Mouse (Mus musculus) thymus, postnatal 36 days (tissue): ENCODE results near the gene Sft2d1.
"Not testable (repeated sequence)": the region's sequence is repeated elsewhere in the genome, so short reads cannot be mapped to it uniquely, and the experiment has no call there.

ENCODE experiments used
- DNase-seq, 2 experiments: peaks; one replicate each; pipeline ENCODE4 v3.0.0; 2022; ENCODE audit warnings: mixed read lengths in 2 of 2

Sft2d1 gene

DNA sequence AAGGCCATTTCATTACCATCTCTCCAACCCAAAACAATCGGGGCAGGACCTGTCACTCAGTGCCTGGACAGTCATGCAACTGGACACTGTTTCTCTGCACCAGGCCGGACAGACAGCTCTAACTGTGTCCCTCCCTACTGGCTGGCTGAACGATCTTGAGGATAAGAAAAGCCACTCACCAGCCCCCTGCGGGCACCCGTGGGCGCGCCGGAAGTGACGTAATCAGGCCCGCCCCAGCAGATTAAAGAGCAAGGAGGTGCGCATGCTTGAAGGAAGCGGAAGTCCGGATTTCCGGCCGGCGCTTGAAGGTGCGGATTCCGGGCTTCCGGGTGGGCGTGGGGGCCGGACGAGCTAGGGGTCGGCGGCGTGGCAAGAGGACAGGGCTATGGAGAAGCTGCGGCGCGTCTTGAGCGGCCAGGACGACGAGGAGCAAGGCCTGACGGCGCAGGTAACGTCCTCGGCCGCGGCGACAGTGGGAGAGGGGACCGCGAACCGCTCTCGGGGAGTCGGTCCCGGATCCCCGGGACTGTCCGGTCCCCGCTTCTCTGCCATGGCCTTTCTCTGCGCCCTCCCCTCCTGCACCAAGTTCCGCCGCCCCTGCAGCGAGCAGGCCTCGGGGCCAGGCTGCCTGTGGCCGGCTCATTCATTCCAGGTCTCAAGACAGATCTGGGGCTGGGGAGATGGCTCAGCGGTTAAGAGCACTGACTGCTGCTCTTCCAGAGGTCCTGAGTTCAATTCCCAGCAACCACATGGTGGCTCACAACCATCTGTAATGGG lies at the start of gene Sft2d1:
Gene Sft2d1 (plus strand): TSS at position 265 of the 777 bp plus-strand sequence.
- peak; percentile 96 for DNase-seq

DNA sequence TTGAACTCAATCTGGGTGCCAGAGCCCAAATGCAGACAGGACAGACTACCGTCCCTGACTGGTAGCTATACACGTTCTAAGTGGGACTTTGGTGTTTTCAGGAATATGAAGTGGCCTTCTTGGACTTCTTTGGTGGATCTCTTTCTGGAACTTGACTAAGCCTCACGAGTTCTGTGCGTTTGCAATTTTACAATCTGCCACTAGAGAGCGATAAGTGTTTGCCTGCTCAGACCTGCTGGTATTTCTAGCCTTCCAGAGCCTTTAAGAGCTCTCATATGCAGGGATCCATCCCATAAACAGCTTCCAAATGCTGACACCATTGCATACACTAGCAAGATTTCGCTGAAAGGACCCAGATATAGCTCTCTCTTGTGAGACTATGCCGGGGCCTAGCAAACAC lies 46.3 kb upstream of the Sft2d1 start:
- not testable (repeated sequence) for DNase-seq

DNA sequence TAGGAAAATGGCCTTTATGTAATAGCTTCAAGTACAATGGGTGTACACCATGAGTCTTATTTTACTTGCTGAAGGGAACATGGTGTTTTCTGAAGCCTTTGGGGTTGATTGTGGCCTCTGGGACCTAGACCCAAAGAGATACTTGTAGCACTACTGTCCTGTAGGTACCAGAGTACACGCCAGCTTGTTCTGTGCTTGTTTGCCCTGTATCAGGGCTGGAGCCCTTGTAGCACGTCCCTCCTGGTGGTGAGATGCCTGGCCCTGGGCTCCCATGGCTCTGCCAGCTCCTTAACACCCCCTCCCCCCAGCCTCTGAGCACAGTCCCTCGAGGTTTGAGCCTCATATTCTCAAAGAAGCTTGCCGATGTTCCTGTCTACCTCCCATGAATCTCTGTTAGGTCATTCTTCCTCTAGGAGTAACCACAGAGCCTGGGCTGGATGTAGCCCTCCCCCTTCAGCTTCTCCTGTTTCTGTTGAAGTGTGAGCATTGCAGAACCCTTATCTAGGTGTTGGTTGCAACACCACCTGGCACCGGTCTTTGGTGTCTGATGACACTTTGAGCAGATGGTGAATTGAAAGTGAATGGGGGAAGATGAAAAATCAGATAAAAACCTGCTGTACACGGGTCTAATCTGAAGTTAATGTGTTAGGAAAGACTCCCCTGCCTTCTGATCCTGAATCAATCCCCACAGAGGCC lies 38.7 kb upstream of the Sft2d1 start:
- DNase-seq = no peak

DNA sequence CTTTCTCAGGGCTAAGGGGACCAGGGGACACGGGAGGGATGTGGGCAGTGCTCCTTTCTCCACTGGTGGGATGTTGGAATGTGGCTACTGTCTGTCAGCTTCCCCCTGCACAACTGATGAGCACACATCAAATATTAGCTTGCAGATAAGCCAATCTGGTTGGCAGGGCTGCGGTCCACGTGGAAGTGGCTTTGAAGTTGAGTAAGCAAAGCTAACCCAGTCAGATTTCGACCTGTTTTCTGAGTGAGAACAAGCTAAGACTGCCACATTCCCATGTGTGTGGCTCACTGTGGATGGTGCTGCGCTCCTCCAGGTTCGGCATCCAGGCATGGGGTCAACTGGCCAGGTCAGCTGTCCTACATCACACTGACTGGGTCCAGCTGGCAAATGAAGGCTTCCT lies 38.0 kb upstream of the Sft2d1 start:
- no peak for DNase-seq

DNA sequence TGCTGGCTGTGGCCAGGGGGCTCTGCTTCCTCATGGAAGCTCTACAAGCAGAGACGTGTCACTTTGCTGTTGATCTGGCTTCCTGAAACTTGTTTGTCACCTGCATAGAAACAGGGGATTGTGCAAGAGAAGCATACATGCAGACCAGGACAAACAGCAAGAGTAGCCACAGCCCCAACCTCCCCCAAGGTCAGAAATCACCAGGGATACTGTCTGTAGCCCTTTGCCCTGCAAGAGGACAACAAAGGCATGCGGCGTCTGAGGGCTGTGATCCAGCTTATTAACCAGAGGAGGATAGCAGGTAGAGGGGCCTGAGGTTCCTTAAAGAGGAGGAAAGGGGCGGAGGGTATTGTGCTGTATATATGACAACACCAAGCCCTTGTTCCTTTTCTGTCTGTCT lies 34.8 kb upstream of the Sft2d1 start:
- DNase-seq = no peak

DNA sequence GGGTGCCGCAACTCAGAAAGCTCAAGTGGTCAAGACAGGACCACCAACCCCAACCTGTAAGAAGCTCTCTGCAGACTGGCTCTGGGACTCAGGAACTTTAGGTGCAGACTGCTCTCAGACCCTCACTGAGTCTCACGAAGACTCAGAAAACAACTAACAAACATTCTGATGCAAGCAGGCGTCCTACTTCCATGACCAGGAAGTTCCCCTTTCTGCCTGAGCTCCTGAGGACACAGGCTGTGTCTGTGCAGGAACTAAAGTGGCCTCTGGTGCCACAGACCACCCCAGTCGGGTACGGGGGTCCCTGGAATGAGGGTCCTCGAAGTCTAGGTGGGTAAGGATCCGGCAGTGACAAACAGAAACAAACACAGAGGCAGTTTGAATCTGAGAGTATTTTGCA lies 34.2 kb upstream of the Sft2d1 start:
- no peak for DNase-seq

DNA sequence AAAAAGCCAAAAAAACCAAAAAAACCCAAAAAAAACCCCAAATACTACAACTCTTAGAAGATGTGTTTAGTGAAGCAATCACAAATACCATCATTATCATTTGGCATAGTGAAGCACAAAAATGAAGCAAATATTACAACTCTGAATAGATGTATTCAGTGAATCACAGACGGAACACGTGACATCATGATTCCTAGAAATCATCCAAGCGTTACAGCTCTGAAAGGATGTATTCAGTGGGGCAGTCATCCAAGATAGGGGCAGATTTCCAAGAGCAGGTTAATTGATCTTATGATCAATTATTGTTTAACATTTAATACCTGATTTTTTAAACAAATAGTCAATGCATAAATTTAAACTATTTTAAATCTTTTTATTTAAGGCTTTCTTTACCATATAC lies 33.6 kb upstream of the Sft2d1 start:
- no peak for DNase-seq

DNA sequence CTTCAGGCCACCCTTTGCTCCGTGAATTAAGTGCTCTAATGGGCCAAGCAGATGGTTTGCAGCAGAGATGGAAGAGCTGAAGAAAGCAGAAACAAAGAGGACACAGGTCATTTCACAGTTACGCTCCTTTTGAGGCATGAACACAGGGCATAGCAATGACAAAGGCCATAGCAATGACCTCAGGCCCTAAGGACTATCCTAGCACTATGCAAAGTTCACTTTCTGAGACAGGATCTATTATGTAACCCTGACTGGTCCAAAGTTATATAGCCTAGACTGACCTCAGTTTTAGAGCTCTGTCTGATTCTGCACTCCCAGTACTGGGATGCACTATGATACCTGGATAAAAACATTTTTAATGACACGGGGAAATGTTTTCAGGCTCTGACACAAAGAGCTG lies 32.5 kb upstream of the Sft2d1 start:
- no peak for DNase-seq

DNA sequence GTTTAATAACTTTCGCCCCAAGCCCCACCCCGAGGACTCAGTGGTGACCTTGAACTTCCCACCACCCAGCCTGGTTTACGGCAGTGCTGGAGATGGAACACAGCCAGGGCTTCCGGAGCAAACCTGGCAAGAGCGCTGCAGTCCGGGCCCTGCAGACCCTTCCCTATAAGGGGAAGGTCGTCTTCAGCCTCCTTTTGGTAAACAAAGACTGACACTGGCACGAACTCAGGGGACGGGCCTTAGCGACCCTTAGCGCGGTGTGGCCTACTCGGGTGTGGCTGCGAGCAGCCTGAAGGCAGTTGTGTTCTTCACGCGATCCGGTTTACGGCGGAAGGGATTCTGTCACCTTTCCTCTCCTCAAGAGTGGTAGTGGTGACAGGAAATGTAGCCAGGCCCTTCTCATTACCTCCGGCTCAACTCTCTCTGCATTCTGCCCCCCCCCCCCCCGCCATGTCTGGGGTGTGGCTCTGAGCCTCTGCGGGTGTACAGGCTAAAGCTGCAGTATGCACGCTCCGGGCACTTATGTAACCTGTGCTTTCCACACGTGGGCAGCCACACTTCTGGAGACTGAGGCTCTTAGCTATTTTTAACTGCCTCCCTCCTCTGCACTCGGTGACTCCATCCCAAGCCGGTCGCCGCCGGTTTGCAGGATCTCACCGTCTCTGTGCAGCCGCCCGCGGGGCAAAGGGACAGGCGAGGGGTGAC lies 27.9 kb upstream of the Sft2d1 start, which contains the start of gene Mpc1:
Gene Mpc1 (plus strand): TSS at position 84 of the 705 bp plus-strand sequence.
- DNase-seq = peak; percentile 56 to 60

DNA sequence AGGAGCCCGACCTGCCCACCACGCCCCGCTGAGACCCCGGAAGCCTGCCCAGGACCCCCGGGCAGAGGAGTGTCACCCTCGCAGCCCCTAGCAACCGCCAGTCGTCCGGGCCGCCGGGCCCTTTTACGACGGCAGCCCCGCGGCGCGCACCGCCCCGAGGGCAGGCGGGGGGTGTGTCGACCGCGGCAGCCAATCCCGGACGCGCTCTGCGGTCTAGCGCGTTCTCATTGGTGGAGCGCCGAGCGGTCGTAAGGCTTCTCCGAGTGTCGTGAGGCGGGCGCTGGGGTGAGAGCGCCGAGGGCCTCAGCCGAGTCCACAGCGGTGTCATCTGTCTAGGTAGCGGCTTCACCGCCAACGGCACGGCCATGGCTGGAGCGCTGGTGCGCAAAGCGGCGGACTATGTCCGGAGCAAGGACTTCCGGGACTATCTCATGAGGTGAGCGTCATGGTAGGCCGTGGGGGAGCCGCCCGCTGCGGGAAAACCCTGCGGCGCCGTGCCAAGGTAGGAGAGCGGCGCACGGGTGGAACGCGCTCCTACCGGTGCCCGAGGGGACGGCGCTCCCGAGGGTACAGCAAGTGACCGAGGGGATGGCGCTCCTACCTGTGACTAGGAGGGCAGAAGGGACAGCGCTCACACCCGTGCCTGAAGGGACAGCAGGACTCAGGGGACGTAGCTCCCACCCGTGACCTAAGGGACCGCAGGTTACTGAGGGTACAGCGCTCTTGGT lies 27.2 kb upstream of the Sft2d1 start:
- peak; percentile 94 to 96 for DNase-seq

DNA sequence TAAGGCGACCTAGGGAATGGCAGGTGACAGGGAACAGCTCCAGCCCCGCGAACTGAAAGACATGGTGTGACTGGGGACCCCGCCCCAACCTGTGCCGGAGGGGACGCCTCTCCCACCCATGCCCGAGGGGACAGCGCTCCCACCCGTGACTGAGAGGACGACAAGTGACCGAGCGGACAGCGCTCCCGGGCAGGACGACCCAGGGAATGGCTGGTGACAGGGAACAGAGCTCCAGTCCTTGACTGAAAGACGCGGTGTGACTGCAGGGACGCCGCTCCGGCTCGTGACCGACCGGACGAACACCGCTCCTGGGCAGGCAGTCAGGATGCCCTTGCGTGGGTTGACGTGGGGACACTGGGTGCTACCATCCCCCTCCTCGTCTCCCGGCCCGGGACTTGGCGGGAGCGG lies 26.6 kb upstream of the Sft2d1 start:
- DNase-seq = peak in 1 of 2 experiments; percentile 50

DNA sequence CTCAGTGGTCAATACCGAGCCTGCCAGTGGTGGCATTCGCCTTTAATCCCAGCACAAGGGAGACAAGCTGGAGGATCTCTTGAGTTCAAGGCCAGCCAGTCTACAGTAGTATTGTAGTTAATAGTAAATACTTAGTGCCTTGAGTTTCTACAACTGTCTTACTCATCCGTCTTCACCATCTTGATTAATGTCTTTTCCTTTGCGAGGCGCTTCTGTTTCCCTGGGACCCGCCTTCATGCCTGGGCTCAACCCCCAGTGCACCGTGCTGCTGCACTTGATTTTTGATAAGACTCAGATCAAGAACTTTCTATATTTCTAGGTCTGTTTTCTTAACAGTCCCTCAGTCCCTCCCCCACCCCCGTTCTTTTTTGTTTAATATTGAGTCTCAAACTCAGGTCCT lies 25.8 kb upstream of the Sft2d1 start:
- DNase-seq = no peak

DNA sequence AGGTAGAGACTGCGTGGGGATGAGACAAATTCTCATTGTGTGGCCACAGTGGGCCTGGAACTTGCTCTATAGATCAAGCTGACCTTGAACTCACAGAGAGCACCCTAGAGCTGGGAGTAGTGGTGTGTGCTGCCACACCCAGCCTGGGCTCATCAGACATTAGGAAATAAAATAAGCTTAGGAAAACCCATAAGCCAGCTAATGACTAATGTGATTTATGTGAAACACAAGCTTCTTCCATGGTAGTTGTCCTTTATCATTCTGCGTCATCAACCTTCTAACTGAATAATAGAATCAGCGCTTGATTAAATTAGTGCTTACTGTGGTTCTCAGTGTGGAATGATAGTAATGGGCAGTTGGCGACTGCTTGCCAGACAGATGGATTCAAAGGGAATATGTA lies 23.9 kb upstream of the Sft2d1 start:
- DNase-seq = no peak

DNA sequence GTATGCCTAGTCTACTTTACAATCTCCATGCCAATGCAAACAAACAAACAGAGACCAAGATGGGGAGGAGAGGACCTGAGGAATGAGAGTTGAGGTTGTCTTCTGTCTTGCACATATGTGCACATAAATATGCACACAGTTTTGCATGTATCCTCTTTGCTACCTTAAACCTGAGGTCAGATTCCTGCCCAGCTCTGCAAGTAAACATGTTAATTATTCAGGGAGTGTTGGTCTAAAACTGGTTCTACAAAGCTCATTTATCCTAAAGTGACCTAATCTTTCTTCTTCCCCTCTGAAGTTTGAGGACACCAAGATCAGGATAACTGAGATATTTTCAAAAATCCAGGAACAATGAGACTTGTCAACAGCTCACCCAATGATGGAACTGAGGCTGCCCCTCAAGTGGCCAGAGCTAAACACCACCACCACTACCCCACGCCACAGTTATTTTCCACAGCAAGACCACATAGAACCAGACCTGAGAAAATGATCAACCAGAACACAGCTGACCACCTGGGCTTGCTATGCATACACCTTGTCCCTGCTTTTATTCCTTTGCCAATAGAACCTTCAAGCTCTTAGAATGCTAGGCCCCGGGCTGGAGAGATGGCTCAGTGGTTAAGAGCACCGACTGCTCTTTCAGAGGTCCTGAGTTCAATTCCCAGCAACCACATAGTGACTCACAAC lies 20.8 kb upstream of the Sft2d1 start:
- no peak for DNase-seq

DNA sequence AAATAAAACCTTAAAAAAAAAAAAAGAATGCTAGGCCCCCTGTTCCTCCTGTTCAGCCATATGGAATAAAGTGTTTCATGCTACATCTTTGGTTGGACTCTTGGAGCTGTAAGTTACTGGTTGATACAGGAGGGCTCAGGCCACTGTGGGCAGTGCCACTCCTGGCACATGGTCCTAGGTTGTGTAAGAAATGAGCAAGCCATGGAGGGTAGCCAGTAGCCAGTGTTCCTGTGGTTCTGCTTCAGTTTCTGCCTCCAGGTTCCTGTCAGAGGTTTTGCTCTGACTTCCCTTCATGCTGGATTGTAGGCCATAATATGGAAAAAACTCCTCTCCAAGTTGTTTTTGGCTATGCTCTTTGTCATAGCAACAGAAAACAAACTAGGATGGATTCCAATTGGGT lies 20.2 kb upstream of the Sft2d1 start:
- no peak for DNase-seq

DNA sequence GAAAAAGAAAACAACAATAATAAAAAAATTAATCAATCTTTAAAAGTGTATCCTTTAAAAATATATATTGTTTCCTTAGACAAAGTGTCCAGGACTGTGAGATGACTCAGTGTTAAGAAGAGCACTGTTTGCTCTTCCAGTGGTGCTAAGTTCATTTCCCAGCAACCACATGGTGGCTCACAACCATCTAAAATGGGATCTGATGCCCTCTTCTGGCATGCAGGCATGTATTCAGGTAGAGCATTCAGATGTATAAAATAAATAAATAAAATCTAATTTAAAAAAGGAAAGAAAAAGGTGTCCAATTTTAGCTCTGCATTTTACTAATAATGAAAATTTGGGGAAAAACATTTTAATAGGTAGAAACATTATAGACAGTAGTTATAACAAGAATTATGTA lies 15.1 kb upstream of the Sft2d1 start:
- no peak for DNase-seq

DNA sequence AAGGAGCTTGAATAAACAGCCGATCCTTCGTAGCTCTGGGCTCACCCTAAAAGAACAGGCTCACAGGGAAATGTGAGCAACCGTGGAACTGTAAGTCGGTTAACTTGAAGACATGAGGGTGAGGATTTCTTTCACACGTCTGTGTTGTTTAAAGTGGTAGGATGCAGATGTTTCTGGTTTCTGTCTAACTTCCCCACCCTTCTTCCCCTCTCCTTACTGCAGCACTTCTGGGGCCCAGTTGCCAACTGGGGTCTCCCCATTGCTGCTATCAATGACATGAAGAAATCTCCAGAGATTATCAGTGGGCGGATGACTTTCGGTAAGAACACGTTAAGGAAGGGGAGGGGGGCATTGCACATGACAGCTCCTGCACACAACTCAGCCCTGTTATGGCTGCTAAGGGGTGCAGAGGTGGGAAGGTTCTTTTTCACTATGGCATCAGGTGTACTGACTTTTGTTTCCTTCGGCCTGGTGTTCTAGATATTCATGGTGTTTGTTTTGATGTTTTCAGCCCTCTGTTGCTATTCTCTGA lies 14.5 kb upstream of the Sft2d1 start:
- DNase-seq = no peak

DNA sequence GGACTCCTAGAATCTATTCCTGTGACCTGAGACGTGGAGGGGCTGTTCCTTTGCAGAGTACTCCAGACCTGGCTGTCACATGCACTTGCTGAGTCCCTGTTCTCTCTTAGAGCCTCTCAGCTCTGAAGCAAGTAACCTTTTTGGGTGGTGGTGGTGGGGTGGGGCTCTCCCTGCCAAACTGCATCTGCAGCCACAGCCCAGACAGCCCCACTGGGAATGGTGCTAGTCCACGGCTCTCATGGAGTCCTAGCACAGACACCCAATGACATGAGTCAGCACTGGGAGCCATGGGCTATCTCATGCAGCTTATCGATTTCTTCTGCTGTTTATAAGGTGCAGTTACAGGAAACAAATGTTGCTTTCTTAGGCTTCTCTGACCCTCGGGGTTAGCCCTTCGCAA lies 13.2 kb upstream of the Sft2d1 start:
- DNase-seq = no peak

DNA sequence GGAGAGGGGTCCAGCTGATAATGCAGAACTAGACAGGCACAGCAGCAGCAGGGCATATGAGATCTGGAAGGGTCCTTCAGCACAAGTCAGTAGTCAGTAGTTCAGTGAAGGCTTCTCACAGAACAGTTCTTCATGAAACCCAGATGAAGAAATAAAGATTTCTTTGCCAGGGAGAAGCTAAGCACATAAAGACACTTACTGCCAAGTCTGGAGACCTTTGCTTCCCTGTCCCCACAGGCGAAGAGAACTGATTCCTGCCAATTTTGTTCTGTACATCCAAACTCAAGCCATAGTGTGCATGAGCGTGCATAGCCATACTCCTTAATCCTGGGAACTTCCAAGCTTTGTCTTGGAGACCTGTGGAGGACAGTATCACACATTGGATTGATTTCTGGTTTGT lies 12.6 kb upstream of the Sft2d1 start:
- DNase-seq = no peak

DNA sequence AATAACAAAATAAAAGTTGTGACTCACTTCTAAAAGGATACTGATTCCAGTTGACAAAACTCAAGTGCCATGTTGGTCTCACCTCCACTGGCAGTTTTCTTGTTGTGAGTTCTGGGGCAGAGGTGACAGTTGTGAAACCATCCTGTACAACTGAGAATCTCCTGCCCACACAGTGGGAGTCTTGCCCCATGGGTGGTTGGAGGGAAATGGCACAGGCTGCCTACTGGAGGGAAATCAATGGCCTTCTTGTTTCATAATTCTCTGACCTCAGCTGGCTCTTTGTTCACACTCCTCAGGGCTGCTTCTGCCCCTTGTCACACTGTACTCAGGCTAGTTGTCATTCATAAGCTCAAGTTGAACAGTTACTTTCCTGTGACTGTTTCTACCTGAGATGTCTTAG lies 11.4 kb upstream of the Sft2d1 start:
- DNase-seq = no peak

DNA sequence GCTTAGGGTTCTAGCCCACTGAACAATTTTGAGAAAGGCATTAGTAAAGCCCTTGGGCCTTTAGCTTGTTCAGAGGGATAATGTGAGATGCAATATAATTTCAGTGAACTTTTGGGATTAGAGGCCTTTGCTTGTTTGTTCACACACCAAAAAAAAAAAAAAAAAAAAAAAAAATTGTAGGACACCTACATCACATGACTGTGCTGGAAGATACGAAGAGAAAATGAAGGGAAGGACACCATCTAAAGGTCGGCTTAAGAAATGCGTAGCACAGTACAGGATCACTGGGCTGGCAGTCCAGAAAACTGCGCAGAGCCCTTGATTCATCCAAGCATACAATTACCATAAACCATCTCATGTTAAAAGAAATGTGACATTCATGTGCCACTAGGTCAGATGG lies 9.4 kb upstream of the Sft2d1 start:
- DNase-seq = no peak

DNA sequence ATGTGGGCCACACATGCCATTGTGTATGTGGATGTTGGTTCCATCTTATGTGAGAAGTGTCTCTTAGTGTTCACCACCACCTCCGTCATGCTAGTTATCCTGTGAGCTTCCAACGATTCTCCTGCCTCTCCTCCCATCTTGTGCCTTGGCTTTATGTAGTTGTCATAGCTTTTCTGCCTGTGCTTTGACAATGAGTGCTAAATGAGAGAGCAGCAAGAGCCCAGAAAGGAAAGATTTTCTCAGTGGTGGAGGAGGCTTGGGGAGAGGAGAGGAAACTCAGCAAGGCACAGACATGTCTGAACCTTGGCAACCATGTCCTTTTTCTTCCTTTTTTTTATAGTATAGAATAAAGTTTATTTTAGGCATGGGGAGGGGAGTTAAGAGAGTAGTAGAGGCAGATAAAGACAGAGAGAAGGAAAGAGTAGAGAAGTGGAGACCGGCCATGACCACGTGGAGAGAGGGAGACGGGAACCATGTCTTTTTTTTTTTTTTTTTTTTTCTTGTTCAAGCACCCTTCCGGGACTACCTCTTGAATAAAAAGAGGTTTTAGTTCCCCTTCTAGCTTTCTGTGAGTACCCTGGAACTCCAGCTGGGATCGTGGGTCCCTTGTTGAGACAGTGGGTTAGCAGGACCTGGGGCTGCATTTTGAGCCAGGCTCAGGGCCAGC lies 8.0 kb upstream of the Sft2d1 start:
- DNase-seq = no peak
